Mouse (Mus musculus) telencephalon, adult 2 months (tissue): ENCODE measurements at regions not wholly inside any gene's neighbourhood (a gene's known extent, or its start where the extent isn't known, plus 50 kb on each side); places are given as distances from the start of the nearest gene placed in this dataset.

Source experiments
- DNase-seq: peaks from one replicate; pipeline ENCODE4 v3.0.0-alpha.2; 2011; ENCODE audit warnings: low read depth, low spot score

GRCm38 (mm10) chr5:128482617-128483440, 50.0 kb upstream of the Tmem132d start:
- DNase-seq, result peak; percentile 47
